Mouse (Mus musculus): ENCODE data around the gene Ak2.

Gene Ak2

DNA sequence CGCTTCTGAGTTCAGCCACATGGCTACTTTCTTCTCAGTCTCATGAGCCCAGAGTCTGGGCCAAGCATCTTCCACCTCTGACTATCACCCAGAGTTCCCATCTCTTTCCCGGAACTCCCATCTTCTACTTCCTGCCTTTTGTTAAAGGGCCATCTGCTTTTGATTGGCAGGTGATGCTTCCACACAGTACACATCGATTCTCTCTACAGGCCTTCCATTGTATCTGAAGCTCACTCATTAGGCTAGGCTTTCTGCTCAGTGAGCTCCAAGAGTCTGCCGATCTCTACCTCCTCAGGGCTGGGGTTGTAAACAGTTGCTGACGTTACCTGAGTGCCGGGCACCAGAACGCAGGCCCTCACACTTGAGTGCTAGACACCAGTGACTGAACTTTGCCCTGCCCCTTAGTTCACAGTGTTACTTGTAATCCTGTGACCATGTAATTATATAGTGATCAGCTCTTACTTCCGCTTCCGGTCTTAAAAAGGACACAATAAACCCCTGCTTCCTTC, at the start of gene Ak2:
Gene Ak2, plus strand, starts transcription at position 459 of the 509 bp plus-strand sequence.
- DNase-seq (ENCODE audit: low read depth, low spot score), result no peak

DNA sequence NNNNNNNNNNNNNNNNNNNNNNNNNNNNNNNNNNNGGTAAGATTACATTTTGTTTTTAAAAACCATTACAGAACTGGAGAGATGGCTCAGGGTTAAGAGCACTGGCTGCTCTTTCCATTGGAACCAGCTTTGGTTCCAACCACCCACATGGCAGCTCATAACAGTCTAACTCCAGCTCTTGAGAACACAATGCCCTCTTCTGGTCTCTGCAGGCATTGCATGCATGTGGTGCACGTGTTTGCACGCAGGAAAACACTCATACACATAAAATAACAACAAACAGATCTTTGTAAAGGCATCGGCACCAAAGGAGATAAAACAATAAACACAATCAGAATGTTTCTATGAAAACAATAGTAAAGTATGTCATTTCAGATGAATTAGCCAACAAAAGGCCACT, 49.4 kb upstream of the Ak2 start:
- DNase-seq (ENCODE audit: low read depth, low spot score), result no peak

DNA sequence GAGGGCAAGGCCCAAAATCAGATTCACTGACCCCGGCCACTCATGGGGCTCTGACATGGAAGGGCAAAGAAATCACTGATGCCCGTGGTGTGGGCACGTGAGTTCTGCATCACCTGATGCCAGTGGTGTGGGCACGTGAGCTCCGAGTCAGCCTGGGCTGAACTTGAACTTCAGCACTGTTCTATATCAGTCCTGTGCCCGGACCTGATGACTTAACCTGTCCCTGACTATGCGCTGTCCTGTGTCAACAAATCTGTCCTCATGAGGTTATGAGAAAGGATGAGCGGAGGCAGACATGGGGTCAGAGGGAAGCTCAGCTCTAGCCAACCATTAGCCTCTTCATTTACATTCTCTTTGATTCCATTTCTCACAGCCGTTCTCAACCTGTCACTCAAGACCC, 45.0 kb upstream of the Ak2 start:
- DNase-seq (ENCODE audit: low read depth, low spot score), result no peak

- no peak for DNase-seq (ENCODE audit: low read depth, low spot score)
These were observed 44.3 kb upstream of the Ak2 start for GRCm38 (mm10) chr4:128947326-128947933.

GRCm38 (mm10) chr4:128948137-128948674, 43.6 kb upstream of the Ak2 start:
- no peak for DNase-seq (ENCODE audit: low read depth, low spot score)

DNA sequence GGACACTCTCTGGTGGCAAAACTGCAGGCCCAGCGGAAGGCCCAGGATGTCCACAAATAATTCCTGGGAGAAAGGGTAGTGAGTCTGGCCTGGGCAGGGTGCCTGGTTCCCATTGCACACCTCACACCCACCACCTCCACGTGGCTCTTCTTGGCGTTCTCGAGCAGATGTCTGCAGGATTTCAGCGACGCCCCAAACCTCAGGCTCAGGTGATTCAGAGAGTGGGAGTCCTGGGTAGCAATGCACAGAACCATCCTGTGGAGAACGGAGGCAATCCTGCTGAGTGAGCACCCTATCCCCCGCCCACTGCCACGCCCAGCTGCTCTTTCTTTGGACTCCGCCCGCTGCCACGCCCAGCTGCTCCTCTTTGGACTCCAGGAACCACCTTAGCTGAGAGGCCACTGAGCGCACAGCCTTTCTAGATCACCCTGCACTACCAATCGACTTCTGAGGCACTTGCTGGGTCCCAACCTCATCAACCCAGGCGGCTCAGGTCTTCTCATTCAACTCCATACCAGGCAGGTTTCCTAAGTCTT, 42.2 kb upstream of the Ak2 start:
- DNase-seq (ENCODE audit: low read depth, low spot score), result no peak

GRCm38 (mm10) chr4:128950461-128950860, 41.3 kb upstream of the Ak2 start:
- no peak for DNase-seq (ENCODE audit: low read depth, low spot score)

DNA sequence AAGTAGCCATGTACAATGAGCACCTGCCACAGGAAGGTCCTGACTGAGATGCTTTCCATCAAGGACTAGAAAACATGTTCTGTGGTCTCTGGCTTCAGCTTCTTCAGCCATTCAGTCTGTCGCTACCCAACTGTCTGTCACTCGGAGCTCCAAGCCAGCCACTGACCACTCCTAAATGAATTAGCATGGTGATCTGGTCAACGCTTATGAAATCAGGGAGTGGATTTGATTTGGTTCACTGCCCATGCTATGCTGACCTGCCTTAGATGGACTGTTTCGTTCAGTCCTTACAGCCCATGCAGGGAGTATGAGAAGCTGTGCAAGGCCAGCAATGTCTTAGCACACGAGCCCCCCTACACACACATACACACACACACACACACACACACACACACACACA, 37.9 kb upstream of the Ak2 start:
- no peak for DNase-seq (ENCODE audit: low read depth, low spot score)

DNA sequence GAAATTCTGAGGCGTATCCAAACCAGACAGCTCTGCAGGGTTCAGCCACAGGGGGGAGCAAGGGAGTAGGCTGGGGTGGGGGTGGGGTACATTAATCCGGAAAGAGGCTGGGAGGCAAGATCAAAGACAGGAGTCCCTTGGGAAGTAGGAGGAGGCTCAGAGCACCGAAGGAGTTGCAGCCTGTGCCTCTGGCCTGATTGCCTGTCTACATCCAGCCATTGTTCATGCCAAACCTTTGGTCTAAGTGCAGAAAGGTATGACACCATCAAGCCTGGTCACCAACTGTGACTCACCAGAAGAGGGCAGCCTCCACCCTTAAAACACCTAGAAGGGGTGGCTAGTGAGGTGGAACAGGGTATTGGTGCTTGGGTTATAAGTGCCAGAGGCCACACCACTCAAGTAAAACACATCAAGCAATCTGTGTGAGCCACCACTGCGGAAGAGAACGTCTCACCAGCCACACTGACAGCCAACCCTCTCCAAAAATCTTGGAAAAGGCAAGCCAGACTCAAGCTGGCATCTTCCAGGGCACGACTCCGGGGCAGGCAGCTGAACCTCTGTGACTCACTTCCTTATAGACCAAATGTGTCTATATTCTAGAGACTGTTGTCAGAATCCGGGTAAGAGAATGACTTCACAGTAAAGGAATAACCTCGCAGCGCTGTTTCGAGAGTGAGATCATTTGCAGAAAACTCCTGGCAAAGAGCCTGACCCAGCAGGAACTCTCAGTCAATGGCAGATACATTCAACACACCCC, 34.4 kb upstream of the Ak2 start:
- DNase-seq (ENCODE audit: low read depth, low spot score), result no peak

DNA sequence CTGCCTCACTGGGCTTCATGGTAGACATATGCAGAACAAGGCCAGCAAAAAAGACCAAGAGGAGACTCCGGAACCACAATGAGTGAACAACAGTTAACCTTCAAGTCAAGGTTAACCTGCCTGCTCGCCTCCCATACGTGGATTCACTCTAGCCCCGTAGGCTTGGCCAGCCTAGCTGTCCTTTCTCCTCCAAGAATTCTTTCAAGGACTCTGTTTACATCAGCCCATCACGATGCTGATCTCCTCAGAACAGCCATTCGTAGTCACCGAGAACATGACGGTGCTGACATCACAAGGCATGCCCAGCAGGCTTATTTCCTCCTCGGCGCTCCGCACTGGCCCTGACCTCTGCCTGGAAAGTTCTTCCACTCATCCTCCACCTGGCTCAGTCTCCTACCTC, 33.6 kb upstream of the Ak2 start:
- DNase-seq (ENCODE audit: low read depth, low spot score), result no peak

- no peak for DNase-seq (ENCODE audit: low read depth, low spot score)
These were observed 32.9 kb upstream of the Ak2 start for GRCm38 (mm10) chr4:128958849-128959248.

DNA sequence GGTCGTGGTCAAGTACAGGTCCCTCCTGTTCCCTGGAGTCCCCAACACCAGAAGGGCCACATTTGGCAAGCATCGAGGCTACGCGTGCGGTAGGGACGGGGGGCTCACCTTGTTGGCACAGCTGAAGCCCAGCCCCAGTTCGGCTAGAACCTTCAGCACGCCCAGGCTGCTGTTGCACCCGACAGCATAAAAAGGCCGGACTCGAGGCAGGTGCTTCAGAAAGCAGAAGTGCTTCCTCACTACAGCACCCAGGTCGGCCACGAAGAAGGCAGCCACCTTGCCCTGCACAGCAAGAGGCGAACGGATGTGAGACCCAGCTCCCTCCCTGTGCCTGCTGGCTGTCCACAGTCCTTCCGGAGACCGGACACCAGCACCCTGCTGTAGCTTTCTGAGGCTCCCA, 32.1 kb upstream of the Ak2 start:
- no peak for DNase-seq (ENCODE audit: low read depth, low spot score)

GRCm38 (mm10) chr4:128961301-128962028, 30.3 kb upstream of the Ak2 start:
- DNase-seq (ENCODE audit: low read depth, low spot score), result no peak

GRCm38 (mm10) chr4:128962029-128962925, 29.5 kb upstream of the Ak2 start, which contains the start of gene Azin2:
Gene Azin2 (minus strand): TSS chr4:128962442.
- peak; percentile 87 for DNase-seq (ENCODE audit: low read depth, low spot score)

GRCm38 (mm10) chr4:128962926-128963290, 28.9 kb upstream of the Ak2 start:
- no peak for DNase-seq (ENCODE audit: low read depth, low spot score)

DNA sequence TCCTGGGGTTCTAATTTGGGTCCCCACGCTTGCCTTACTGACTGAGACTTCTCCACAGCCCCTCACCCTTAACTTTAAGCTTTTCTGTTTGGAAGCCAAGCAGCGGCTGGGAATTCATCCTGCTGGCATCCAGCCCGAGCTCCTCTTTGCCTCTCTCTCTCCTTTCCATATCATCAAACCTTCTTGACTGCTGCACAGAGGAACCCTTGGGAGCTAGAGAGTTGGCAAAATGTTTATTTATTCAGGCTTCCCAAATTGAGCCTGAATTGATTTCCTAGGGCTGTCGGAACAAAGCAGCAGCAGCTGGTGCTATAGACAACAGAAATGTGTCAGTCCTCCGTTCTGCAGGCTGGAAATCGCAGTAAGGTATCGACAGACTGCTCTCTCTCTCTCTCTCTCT, 25.0 kb upstream of the Ak2 start:
- DNase-seq (ENCODE audit: low read depth, low spot score), result no peak

- DNase-seq (ENCODE audit: low read depth, low spot score), result no peak
These were observed 22.7 kb upstream of the Ak2 start for GRCm38 (mm10) chr4:128969081-128969480.

DNA sequence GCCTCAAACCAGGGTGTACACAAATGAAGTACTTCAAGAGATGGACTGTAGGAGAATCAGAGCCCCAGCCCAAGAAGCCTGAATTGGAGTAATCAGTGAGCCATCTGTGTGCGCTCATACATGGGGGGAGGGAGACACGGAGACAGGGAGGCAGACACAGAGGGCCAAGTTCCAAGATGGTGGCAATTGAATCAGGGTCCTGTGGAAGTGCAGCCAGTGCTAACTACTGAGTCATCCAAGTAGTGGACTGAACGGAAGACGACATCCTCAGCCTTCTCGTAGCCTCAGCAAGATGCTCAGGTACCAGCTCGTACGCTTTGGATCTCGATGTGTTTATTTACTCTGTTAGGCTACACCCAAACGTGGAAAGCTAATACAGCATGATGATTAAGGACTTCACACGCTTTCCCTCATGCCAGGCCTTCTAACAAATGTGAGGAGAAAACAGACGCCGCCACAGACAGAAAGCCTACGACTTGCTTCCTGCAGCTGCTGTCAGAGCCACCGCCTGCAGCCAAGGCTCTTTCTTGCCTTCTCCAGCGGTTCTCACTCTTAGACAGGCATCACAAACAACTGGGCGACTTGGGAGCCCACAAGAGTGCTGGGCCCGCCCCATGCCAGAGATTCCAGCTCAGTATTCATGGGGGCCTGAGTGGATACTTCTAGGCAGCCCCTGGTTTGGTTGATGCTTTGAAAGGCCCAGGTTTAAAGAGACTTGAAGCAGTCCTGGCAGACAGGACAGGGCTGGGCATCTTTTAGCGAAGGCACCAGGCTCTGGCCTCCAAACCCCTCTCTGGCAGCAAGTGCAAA, 21.9 kb upstream of the Ak2 start:
- no peak for DNase-seq (ENCODE audit: low read depth, low spot score)

DNA sequence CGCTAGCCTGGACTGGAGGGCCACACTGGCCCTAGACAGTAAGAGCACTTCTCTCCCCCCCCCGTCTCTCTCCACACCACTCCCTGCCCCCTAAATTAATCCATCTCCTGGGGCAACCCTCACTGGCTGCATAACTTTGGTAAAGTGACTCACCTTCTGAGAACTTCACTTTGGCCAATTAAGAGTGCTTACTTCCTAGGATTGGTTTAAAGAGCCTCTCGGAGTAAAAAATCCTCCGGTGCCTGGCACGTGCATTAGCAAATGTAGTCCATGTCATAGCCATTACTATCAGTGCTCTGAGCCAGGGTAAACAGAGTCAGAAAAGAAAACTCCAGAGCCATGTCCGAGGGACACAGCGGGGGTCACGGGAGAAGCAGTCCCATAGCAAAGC, 21.3 kb upstream of the Ak2 start:
- DNase-seq (ENCODE audit: low read depth, low spot score), result no peak

GRCm38 (mm10) chr4:128971065-128971694, 20.6 kb upstream of the Ak2 start:
- DNase-seq (ENCODE audit: low read depth, low spot score), result no peak

Measured in retina, adult 2 months (tissue).